Mouse (Mus musculus) brain, embryonic 14.5 days (tissue): ENCODE measurements at regions not wholly inside any gene's neighbourhood (a gene's known extent, or its start where the extent isn't known, plus 50 kb on each side); places are given as distances from the start of the nearest gene placed in this dataset.

ENCODE experiments used
- DNase-seq: peaks from one replicate; pipeline ENCODE4 v3.0.0-alpha.2; 2011; ENCODE audit warnings: low read depth
- CTCF ChIP-seq: fragments of 200-500 bp; IDR thresholded peaks from 2 replicates; pipeline ENCODE4 v1.5.1; 2012; ENCODE audit warnings: inconsistent platforms, mild to moderate bottlenecking, moderate library complexity, borderline replicate concordance; ENCODE audit not compliant: insufficient read depth, insufficient read length; ENCODE audit errors: extremely low read depth
- POLR2A ChIP-seq: fragments of 200-500 bp; IDR thresholded peaks from 2 replicates; pipeline ENCODE4 v1.6.1; 2012; ENCODE audit warnings: mild to moderate bottlenecking, inconsistent platforms, borderline replicate concordance; ENCODE audit not compliant: poor library complexity, insufficient read depth, insufficient read length, severe bottlenecking; ENCODE audit errors: extremely low read depth

DNA sequence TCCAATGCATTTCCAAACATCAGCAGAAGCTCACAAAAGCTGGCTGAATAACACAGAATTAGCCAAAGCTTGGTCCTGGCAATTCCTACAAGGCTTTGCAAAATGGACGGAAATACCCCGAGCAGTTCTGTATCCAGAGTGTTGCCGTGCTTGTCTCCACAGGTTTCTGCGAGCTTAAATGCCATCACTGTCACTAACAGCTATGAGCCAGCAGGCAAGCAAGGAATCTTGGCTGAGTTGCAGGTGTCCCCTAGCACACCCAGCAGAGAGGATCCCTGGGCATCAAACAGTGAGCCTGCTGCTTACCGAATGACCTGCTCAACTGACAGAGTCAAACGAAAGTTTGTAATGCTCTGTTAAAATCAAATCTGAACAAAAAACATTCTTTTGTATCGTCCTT is 226.0 kb upstream of the Elac2 start:
- DNase-seq, result peak; percentile 51
- TF ChIP-seq CTCF (no peak), POLR2A (no peak)

DNA sequence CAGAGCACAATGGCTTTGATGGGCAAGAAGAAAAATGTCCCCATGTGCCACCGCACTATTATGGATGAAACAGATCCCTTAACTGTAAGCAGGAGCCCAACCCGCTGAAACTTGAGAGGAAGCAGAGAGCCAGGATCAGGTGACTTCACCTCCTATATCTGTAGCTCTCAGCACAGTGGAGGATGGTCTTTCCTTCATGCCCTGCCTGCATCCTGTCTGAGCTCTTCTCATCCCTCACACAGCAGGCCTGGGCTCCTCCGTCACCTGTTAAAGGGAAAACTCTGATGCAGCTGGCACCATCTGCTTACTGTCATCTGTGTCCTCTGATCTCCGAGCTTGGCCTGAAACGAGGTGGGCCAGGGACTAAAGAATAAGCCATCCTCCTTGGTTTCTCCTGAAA is 224.8 kb upstream of the Elac2 start:
- peak; percentile 24 for DNase-seq
- TF ChIP-seq POLR2A, result no peak
- no peak for TF ChIP-seq CTCF

DNA sequence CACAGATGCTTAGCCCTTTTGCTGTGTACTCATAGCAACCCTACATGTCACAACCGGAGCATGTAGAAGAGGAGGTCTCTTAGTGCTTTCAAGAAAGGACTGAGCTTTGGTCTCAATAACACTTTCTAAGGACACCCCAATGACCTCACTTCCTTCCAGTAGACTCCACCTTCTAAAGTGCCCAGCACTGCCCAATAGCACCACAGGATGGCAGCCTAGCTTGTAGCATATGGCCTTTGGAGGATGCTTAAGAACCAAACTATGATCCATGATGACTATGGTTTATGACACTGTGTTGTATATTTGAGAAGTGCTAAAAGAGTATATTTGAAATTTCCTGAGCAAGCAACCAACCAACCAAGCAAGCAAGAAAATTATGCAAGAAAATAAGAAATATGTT is 223.3 kb upstream of the Elac2 start:
- TF ChIP-seq CTCF, result peak; percentile 24; the same call in 1 of the 2 replicates
- no peak for TF ChIP-seq POLR2A
- DNase-seq, result no peak

DNA sequence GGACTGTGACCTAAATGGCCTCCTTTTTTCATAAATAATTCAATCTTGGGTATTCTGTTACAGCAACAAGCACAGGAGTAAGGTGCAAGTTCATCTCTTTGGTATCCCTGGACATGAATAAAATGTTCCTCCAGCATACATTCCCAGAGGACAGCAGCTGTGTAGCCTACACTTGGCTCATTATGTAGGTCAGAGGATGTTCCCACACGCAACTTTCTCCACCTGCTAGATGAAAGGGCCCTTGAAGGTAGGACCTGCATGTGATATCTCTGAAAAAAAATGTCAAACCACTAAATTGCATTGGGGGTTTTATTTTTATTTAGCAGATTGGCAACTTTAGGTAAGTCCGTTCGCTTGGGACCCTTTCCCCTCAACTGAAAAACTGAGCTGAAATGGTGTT is 218.2 kb upstream of the Elac2 start:
- TF ChIP-seq CTCF (no peak), POLR2A (no peak)
- no peak for DNase-seq

DNA sequence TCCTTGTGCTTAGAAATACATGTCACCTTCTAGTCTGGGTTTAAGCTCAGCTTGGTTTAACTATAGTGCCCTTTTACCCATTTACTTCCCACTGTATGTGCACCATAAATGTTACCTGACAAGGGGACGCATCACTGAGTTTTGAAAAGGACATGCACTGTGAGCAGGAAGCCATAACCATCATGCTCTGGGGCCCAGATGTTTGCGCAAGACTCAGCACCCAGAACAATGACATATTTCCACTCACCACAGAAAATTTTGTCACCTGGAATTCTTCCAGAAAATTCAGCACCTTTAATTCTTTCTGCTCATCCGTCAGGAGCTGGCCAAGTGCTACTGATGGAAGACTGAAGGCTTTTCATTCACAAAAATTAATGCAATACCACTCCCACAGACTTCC is 216.1 kb upstream of the Elac2 start:
- no peak for TF ChIP-seq CTCF
- no peak for TF ChIP-seq POLR2A
- DNase-seq, result no peak

DNA sequence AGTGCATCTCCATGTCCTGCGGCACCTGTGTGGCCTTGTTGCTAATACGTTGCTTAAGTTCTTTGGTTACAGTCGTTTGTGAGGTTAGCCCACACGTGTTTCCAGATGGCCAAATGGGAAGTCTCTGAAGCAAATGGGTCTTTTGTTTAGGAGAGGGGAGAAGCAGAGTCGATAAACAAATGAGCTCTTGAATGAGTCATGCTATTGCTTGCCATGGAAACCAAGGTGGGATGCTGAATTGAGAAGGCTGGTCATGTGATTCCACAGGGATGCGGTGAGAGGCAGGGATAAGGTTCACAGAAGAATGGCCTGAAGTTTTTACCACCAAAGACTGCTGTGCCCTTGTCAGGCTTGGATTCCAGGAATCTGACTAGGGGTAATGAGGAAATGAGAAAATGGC is 214.8 kb upstream of the Elac2 start:
- TF ChIP-seq POLR2A (no peak), CTCF (no peak)
- peak; percentile 65 for DNase-seq

DNA sequence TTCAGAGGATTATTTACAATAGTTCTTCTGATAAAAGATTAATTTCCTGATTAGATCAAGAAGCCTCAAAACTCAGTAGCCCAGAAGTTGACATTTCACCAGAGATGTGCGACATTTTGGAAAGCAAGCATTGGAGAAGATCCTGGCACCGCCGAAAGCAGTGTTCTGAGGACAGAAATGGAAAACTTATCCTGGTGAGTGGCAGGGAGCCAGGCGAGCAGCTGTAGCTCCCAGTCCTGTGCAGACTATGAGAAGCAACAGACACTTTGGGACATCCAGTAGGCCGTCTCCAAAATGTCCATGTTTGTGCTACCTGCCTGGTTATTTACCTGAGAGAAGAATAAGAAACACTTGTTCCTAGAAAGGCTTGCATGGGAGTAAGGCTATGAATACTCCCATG is 202.1 kb upstream of the Elac2 start:
- no peak for TF ChIP-seq CTCF
- TF ChIP-seq POLR2A, result no peak
- no peak for DNase-seq

DNA sequence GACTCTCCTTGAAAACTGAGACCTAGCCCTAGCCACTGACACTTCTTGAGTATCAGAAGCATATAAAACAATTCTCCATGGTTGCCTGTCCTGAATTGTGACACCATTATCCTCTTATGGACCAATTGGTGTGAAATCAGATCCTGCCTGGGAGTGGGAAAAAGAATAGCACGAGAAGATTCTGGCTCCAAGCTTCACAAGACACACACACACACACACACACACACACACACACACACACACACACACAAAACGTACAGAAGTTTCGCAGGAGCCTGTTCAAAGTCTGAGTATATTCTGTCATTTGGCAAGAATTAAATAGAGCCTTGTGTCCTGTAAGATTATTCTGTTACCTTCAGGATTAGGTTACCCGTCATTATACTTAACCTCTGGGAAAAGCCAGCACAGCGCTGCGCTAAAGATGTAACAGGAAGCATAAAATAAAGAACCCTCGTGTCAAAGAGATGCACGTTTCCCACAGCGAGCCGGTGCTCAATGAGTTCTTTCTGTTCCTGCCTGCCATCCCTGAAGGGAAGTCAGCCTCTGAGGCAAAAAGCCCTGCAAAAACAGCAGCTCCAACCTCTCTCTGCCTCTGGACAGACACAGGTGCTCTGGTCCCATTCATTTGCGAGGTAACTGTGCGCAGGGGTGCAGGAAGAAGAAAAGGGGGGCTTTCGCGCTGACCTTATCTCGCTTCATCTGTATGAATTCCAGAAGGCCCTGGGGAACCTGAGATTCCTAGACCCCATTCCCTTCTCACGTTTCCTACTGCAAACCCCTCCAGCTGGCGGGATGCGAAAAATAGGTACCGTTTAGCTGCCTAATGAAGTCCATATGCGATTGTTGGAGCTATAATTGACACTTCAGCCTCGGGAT is 178.4 kb upstream of the Elac2 start:
- peak; percentile 48 for DNase-seq
- TF ChIP-seq CTCF, result no peak

DNA sequence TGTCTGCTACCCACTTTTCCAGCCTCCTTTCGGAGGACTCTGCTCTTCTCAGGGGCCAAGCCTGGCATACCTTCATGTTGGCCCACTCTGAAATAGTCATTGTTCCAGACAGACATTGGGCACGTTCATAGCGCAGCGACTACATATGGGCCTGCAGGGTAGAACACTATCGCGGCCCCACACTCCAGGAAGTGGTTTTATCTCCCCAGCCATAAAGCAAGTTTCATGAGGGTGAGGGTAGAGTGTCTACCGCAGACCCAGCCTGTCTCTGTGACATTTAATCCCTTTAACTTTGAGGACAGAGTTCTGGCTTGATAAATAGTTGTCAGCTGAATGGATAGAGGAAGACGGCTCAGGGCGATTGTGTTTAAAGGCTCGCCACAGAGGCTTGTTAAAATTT is 177.5 kb upstream of the Elac2 start:
- peak; percentile 25 for DNase-seq
- no peak for TF ChIP-seq POLR2A
- no peak for TF ChIP-seq CTCF

DNA sequence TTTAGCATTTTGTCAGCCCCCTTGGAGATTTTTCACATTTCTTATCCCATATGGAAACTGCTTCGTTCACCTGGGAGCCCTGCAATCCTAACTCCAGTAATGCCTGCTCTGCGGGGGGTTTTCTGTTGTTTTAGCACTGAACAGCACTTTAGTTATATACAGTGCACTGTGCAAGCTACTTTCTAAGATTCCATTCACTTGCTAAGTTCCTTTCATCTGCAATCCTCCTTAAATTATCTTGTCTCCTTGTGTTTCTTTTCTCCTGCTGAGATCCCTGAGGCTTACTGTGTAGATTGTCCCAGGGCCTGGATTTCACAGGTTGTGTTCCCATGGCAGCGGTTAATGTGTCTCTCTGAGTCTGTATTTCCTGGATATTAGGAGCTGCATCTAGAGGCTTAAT is 173.3 kb upstream of the Elac2 start:
- DNase-seq, result peak; percentile 5
- TF ChIP-seq POLR2A, result no peak
- TF ChIP-seq CTCF, result no peak

DNA sequence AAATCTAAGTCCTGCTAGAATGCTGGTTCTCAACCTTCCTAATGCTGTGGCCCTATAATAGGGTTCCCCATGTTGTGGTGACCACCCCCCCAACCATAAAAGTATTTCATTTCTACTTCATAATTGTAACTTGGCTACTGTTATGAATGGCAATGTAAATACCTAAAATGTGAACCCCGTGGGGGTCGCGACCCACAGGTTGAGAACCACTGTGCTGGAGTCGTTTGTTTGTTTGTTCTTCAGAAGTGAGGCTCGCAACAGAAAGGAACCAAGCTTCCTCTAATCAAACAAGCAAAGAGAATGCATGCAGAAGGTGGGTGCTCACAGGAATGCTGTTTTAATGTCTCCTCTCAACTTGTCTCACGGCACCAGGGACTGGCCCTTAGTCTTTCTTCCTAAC is 166.4 kb upstream of the Elac2 start:
- TF ChIP-seq CTCF (no peak), POLR2A (no peak)
- no peak for DNase-seq

DNA sequence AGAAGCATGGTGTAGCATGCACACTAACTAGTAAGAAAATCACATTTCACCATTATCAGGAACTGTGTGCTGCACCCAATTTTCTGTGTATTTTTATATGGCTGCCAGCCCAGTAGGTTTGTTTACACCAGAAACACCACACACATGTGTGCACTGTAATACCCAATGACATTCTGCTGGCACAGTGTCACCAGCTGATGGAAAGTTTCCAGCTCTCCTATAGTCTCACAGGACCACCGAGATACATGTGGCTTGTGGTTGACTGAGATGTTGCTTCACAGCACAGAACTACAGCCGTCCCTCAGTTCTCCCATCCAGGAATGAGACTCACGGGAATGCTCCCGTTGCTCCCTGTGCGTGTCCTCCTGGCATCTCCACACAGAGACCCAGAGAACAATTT is 149.4 kb upstream of the Elac2 start:
- DNase-seq, result peak; percentile 35
- TF ChIP-seq CTCF (no peak), POLR2A (no peak)

DNA sequence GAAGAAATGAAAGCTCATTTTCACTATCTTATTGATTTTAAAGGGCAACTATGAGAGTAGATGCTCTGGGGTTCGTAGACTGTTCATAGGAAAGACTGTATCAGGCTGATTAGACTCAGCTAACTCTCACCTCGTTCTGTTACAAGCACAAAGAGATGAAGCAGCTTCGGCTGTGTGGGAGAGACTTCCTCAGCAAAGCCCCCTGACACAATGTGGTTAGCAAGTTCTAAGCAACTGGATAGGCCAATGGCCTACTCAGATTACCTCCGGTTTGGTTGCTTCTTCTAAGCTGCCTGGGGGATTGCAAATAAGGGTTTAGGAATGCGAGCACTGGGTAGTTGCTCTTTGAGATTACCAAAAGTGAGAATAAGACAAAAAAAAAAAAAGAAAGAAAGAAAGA is 146.4 kb upstream of the Elac2 start:
- DNase-seq, result peak; percentile 29
- TF ChIP-seq CTCF (no peak), POLR2A (no peak)

DNA sequence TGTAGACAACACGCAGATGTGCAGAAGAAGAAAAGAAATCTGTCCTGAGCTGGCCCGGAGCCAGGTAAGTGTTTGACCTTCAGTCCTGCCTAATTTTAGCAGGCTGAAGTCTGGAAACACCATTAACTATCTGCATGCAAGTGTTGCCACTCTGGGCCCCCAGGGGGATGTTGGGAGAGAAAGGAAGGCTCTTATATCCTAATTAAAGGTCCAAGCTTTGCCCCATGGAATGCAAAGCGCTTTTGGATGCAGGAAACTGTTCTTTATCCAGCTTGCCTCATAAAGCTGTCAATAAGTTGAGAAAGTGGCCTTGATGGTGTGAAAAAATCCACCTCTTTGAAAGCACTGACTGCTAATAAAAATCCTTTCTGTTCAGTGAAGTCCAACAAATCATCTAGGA is 145.1 kb upstream of the Elac2 start:
- TF ChIP-seq CTCF, result no peak
- no peak for TF ChIP-seq POLR2A
- peak; percentile 40 for DNase-seq
